Comparison of ENCODE assay signal across 23 mouse cellular contexts in the genomic region with DNA sequence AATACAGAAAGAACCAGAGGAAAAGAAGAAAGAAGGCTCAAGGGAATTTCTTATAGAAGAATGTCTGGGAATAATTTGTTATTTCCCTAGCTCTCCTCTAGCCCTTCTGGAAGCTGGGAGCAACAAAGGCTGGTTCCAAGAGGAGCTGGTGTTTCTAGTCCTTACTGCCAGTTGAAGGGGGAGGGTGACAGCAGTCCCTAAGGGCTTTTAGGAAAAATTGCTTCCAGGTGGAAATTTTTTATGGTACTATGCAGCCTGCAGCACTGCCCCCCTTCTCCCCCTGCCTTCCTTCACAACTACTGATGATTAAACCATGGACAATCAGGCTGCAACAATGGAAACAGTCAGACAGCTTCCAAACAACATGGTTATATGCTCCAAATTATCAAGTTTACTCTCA. TPM values are rescaled to one million over a fixed set of nuclear protein-coding genes. Genes with fewer than 3 reads are reported as not detected.
A peak's percentile ranks its signal among the peaks of the same experiment; 100 is the strongest.
DNase-seq lines count a peak whose midpoint lies in the region; ATAC-seq and TF ChIP-seq lines count a peak whose summit lies in the region.
"Had no signal": no experiment of that assay in that cellular context is flagged by ENCODE, and none has a peak within 500 bp of the region (broad histone marks: within the 10 kb centered on the region; RNA-seq: fewer than 3 reads in every experiment).

No protein-coding gene starts in this region.

- H3K9me3 ChIP-seq in embryonic facial prominence, embryonic 11.5 days (replicated peaks; ENCODE audit: control insufficient read depth, low read length): no peaks in the 10 kb centered on the region
- no peaks in the 10 kb centered on the region for H3K9me3 ChIP-seq in limb, embryonic 10.5 days (replicated peaks)
- no peaks in the 10 kb centered on the region for H3K9me3 ChIP-seq in limb, embryonic 14.5 days (ENCODE audit: control insufficient read depth, low read length)
- H3K9me3 ChIP-seq: forebrain, embryonic 13.5 days; G1E; heart, embryonic 13.5 days; hindbrain, embryonic 15.5 days had no signal

- TF ChIP-seq POLR2A in limb, embryonic 14.5 days (IDR thresholded peaks at IDR 0.05; ENCODE audit: borderline replicate concordance, extremely low read depth, insufficient read depth, insufficient read length): no peak

- H3K4me1 ChIP-seq in embryonic facial prominence, embryonic 11.5 days (ENCODE audit: control insufficient read depth, insufficient read depth, low read length): no peaks in the 10 kb centered on the region
- peaks cover 21% of the 10 kb centered on the region for H3K4me1 ChIP-seq in limb, embryonic 10.5 days
- peaks cover 10% of the 10 kb centered on the region for H3K4me1 ChIP-seq in limb, embryonic 14.5 days (ENCODE audit: control insufficient read depth, insufficient read depth, low read length)
- H3K4me1 ChIP-seq: heart, embryonic 13.5 days; hindbrain, embryonic 15.5 days had no signal

- peak; percentile 11 for DNase-seq in Muller cell, postnatal 12 days (ENCODE audit: inconsistent ontology term)
- peak; percentile 74 for DNase-seq in embryonic facial prominence, embryonic 11.5 days (ENCODE audit: low spot score)
- DNase-seq in limb, embryonic 10.5 days (ENCODE audit: low spot score): peak; percentile 31
- DNase-seq in limb, embryonic 14.5 days (ENCODE audit: low spot score): peak; percentile 18
- DNase-seq in cerebellum, adult 11 months: no peak
- no peak for DNase-seq in layer of hippocampus, postnatal 25 days (ENCODE audit: extremely low spot score in 1 of 2, low spot score in 1 of 2)
- DNase-seq: adrenal gland, postnatal 14 days; cerebellum, adult 2 months; cerebellum, postnatal 14 days; forebrain, postnatal 0 days; gastrocnemius, adult 2 months; gastrocnemius, postnatal 36 days; heart, adult 11 months; heart, postnatal 36 days had no signal

- H3K9ac ChIP-seq in embryonic facial prominence, embryonic 11.5 days (replicated peaks; ENCODE audit: low read length): no peak overlapping the region
- H3K9ac ChIP-seq in limb, embryonic 14.5 days (ENCODE audit: low read depth, low read length, severe bottlenecking): no peak overlapping the region
- H3K9ac ChIP-seq: forebrain, embryonic 13.5 days; forebrain, postnatal 0 days; heart, embryonic 13.5 days; hindbrain, embryonic 15.5 days had no signal

- H3K36me3 ChIP-seq in embryonic facial prominence, embryonic 11.5 days (replicated peaks; ENCODE audit: control insufficient read depth, insufficient read depth, low read depth, low read length): no peaks in the 10 kb centered on the region
- no peaks in the 10 kb centered on the region for H3K36me3 ChIP-seq in limb, embryonic 10.5 days
- H3K36me3 ChIP-seq in limb, embryonic 14.5 days (ENCODE audit: control insufficient read depth, insufficient read depth, low read length): no peaks in the 10 kb centered on the region
- H3K36me3 ChIP-seq: G1E; heart, embryonic 13.5 days; hindbrain, embryonic 15.5 days had no signal

- no peak overlapping the region for H3K27ac ChIP-seq in embryonic facial prominence, embryonic 11.5 days (replicated peaks; ENCODE audit: low read depth, low read length)
- peak overlapping the region; percentile 73 for H3K27ac ChIP-seq in limb, embryonic 10.5 days
- no peak overlapping the region for H3K27ac ChIP-seq in limb, embryonic 14.5 days (replicated peaks; ENCODE audit: low read depth, low read length)
- H3K27ac ChIP-seq: forebrain, embryonic 13.5 days; gastrocnemius, adult 2 months; heart, embryonic 13.5 days; hindbrain, embryonic 15.5 days had no signal

- no peak overlapping the region for H3K4me3 ChIP-seq in embryonic facial prominence, embryonic 11.5 days (ENCODE audit: low read depth, low read length)
- no peak overlapping the region for H3K4me3 ChIP-seq in limb, embryonic 10.5 days
- H3K4me3 ChIP-seq in limb, embryonic 14.5 days (replicated peaks; ENCODE audit: low read length): no peak overlapping the region
- H3K4me3 ChIP-seq: forebrain, embryonic 13.5 days; gastrocnemius, adult 2 months; heart, embryonic 13.5 days; hindbrain, embryonic 15.5 days had no signal

- no peaks in the 10 kb centered on the region for H3K27me3 ChIP-seq in embryonic facial prominence, embryonic 11.5 days (ENCODE audit: control insufficient read depth, insufficient read depth, low read length)
- no peaks in the 10 kb centered on the region for H3K27me3 ChIP-seq in limb, embryonic 10.5 days (ENCODE audit: low read depth, poor library complexity, severe bottlenecking)
- no peaks in the 10 kb centered on the region for H3K27me3 ChIP-seq in limb, embryonic 14.5 days (ENCODE audit: control insufficient read depth, insufficient read depth, low read length)
- H3K27me3 ChIP-seq: forebrain, embryonic 13.5 days; heart, embryonic 13.5 days; hindbrain, embryonic 15.5 days; Patski had no signal

- no peak overlapping the region for H3K4me2 ChIP-seq in embryonic facial prominence, embryonic 11.5 days (ENCODE audit: low read depth, low read length)
- H3K4me2 ChIP-seq in limb, embryonic 14.5 days (replicated peaks; ENCODE audit: low read depth, low read length, severe bottlenecking): no peak overlapping the region
- H3K4me2 ChIP-seq: forebrain, embryonic 13.5 days; heart, embryonic 13.5 days; hindbrain, embryonic 15.5 days had no signal

- no peak for ATAC-seq in embryonic facial prominence, embryonic 11.5 days (replicated peaks; ENCODE audit: insufficient number of reproducible peaks, low FRiP score, low TSS enrichment, low read depth)
- ATAC-seq in limb, embryonic 14.5 days (ENCODE audit: low FRiP score, low read depth): peak; percentile 26; the same call in 1 of the 2 replicates
- ATAC-seq in erythroid progenitor cell, adult 5-6 weeks (replicated peaks; ENCODE audit: low FRiP score, poor library complexity, severe bottlenecking): no peak
- ATAC-seq: activated CD4-positive, CD25-positive, alpha-beta regulatory T cell, adult 4 months; CD4-positive, CD25-positive, alpha-beta regulatory T cell, adult 4 months; forebrain, embryonic 13.5 days; forebrain, postnatal 0 days; intestine, embryonic 16.5 days; Patski had no signal

RNA-seq across cellular contexts. Expression of a gene that starts 44.9 kb away (rescaled TPM):
- polyA plus RNA-seq in embryonic facial prominence, embryonic 11.5 days (2014; fragmentation: Nextera tagmentation; extraction: Ambion mirVana): 33.4 and 36.0 TPM in 2 replicates
- 18.4 and 24.6 TPM in 2 replicates for polyA plus RNA-seq in limb, embryonic 10.5 days (2016; fragmentation: Nextera tagmentation; extraction: Ambion mirVana)
- polyA plus RNA-seq in limb, embryonic 14.5 days (2012; rRNA removed): 16.1 and 17.1 TPM in 2 replicates
- 40.7 and 41.0 TPM in 2 replicates for polyA plus RNA-seq in limb, embryonic 14.5 days (2014; fragmentation: Nextera tagmentation; extraction: Ambion mirVana)
- 100 to 1,000 TPM; 119 to 122 TPM for total RNA-seq in layer of hippocampus, postnatal 25 days (2021)
- 0.84 and 1.4 TPM in 2 replicates for total RNA-seq in erythroid progenitor cell, adult 5-6 weeks (2015; ENCODE audit: low replicate concordance)
- total RNA-seq in erythroid progenitor cell, adult 5-6 weeks (2017; ENCODE audit: low replicate concordance): 0.83 and 4.0 TPM in 2 replicates

Comparison
In these comparisons a context has a peak if more than half of its experiments do, and no peak if none do; other contexts are left out.
1. DNase-seq: peak in Muller cell, postnatal 12 days (single experiment), embryonic facial prominence, embryonic 11.5 days (single experiment), limb, embryonic 10.5 days (single experiment) and limb, embryonic 14.5 days (single experiment); none in cerebellum, adult 11 months (single experiment) and layer of hippocampus, postnatal 25 days (0 of 2).